Mouse (Mus musculus) bone marrow macrophage, adult 2 months (primary cell): ENCODE results near the gene Ripor3.

Experiments used
- CTCF ChIP-seq: IDR thresholded peaks from 2 replicates; pipeline ENCODE4 v1.5.1; 2012; ENCODE audit warnings: low read depth, mild to moderate bottlenecking, low read length, moderate library complexity
- POLR2A ChIP-seq: IDR thresholded peaks from 2 replicates; pipeline ENCODE4 v1.6.1; 2012; ENCODE audit warnings: mild to moderate bottlenecking, low read depth, low read length, borderline replicate concordance

GRCm38 (mm10) chr2:167968504-167968903 lies 41.9 kb downstream of the Ripor3 start:
- TF ChIP-seq CTCF (no peak), POLR2A (no peak)
